Mouse (Mus musculus) embryo, embryonic 10.5 days (tissue): ENCODE data around the gene Tet2.
"Not testable (repeated sequence)": the region's sequence is repeated elsewhere in the genome, so short reads cannot be mapped to it uniquely, and the experiment has no call there.

Source experiments
- DNase-seq: peaks from one replicate; pipeline ENCODE4 v3.0.0-alpha.2; 2015; ENCODE audit warnings: low spot score

Tet2 gene

GRCm38 (mm10) chr3:133544551-133545303, at the start of gene Tet2:
Tet2 (minus strand) TSS chr3:133545139.
- DNase-seq: peak; percentile 70

GRCm38 (mm10) chr3:133592995-133593394, 48.1 kb upstream of the Tet2 start:
- not testable (repeated sequence) for DNase-seq

- no peak for DNase-seq
Observed at GRCm38 (mm10) chr3:133590506-133591152, 45.7 kb upstream of the Tet2 start.

GRCm38 (mm10) chr3:133585010-133585409, 40.1 kb upstream of the Tet2 start:
- DNase-seq: no peak

- DNase-seq: no peak
Observed at GRCm38 (mm10) chr3:133583411-133584025, 38.6 kb upstream of the Tet2 start.

GRCm38 (mm10) chr3:133582969-133583368, 38.0 kb upstream of the Tet2 start:
- no peak for DNase-seq

GRCm38 (mm10) chr3:133582096-133582495, 37.2 kb upstream of the Tet2 start:
- DNase-seq: no peak

- no peak for DNase-seq
Observed at GRCm38 (mm10) chr3:133581541-133581940, 36.6 kb upstream of the Tet2 start.

GRCm38 (mm10) chr3:133579671-133580070, 34.7 kb upstream of the Tet2 start:
- DNase-seq: no peak

GRCm38 (mm10) chr3:133579140-133579539, 34.2 kb upstream of the Tet2 start:
- DNase-seq: peak; percentile 4

GRCm38 (mm10) chr3:133574969-133575368, 30.0 kb upstream of the Tet2 start:
- no peak for DNase-seq

- no peak for DNase-seq
Observed at GRCm38 (mm10) chr3:133571961-133572360, 27.0 kb upstream of the Tet2 start.

- no peak for DNase-seq
Observed at GRCm38 (mm10) chr3:133563503-133564205, 18.7 kb upstream of the Tet2 start.

- DNase-seq: no peak
Observed at GRCm38 (mm10) chr3:133559413-133560114, 14.6 kb upstream of the Tet2 start.

GRCm38 (mm10) chr3:133557602-133558001, 12.7 kb upstream of the Tet2 start:
- no peak for DNase-seq

- no peak for DNase-seq
Observed at GRCm38 (mm10) chr3:133557154-133557553, 12.2 kb upstream of the Tet2 start.

GRCm38 (mm10) chr3:133555378-133555777, 10.4 kb upstream of the Tet2 start:
- no peak for DNase-seq

GRCm38 (mm10) chr3:133554552-133555067, 9.7 kb upstream of the Tet2 start:
- no peak for DNase-seq

GRCm38 (mm10) chr3:133554092-133554491, 9.2 kb upstream of the Tet2 start:
- no peak for DNase-seq

GRCm38 (mm10) chr3:133551941-133552340, 7.0 kb upstream of the Tet2 start:
- DNase-seq: peak; percentile 42

GRCm38 (mm10) chr3:133549385-133550170, 4.6 kb upstream of the Tet2 start:
- DNase-seq: no peak
